Mouse (Mus musculus) lung, postnatal 10 days (tissue): ENCODE data around the gene Trappc2l.

ENCODE experiments used
- DNase-seq: peaks from one replicate; pipeline ENCODE4 v3.0.0; 2021

Gene Trappc2l

DNA sequence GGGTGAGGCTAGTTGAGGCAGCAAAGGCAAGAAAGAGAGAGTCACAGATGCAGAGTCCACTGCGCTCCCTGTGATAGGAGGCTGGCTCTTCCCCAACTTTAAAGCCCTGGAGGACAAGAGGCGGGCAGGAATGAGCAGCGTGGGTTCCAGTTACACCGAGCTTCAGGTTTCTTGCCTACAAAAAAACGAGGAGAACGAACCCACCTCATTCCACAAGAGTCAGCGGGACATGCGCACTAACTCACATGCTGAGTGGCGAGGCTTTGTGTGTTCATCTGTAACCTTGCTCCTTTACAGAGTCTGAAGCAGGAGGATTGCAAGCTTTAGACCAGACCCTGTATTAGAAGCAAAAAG lies 47.3 kb downstream of the Trappc2l start:
- no peak for DNase-seq

GRCm38 (mm10) chr8:122660022-122660421 lies 48.6 kb downstream of the Trappc2l start:
- no peak for DNase-seq

DNA sequence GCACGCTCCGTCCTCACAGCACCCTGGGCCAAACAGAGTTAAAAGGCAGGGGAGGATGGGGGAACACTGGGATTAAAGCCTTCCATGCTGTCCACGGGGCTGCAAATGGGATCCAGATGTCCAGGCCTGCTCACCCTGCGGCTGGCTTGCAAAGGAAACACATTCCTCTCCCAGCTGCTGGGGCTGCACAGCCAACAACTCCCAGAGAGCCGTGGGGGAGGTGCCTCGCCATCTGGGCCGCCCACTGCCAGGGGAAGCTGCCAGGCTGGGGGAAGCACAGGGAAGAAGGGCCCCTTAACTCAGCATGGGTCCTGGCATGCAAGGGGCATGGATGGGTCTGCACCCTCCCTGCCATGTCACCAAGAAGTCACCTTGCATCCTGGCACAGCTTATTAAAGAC lies 49.7 kb downstream of the Trappc2l start:
- DNase-seq = peak; percentile 92

- no peak for DNase-seq
Observed at GRCm38 (mm10) chr8:122661894-122662293, 50.5 kb downstream of the Trappc2l start.

DNA sequence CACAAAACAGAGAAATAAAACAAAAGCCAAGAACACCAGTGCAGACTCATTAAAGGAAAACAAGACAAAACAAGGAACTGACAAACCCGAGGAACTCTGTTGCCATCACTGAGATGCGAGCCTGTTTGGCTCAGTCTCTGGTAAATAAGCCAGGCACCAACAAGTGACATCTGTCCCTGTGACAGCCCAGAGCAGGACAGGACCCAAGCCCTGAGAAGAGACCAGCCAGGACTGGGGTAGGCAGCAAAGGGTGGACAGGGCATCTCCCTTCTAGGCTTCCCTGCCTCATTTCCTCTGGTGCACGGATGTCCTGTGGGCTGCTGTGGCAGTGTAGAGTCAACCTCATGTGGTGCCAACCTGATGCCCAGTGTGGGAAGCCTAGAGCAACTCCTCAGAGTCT lies 51.7 kb downstream of the Trappc2l start:
- no peak for DNase-seq

DNA sequence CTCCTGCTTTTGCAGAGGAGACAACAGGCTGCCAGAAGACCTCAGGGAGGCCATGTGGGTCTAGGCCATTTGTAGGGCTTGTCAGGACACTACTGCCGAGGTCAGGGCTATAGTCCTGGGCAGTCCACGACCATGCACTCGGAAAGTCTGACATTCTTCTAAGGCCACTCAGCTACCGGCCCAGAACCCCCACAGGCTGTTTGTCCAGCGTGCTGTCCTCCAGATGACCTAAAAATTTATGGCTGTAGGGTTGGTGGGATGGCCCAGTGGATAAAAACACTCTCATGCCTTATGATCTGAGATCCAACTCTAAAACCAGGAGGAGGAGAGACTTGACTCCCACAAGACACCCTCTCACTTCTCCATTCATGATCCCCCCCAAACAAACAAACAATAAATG lies 52.2 kb downstream of the Trappc2l start:
- no peak for DNase-seq

- DNase-seq = peak; percentile 80
Observed at GRCm38 (mm10) chr8:122665221-122665620, 53.8 kb downstream of the Trappc2l start.

DNA sequence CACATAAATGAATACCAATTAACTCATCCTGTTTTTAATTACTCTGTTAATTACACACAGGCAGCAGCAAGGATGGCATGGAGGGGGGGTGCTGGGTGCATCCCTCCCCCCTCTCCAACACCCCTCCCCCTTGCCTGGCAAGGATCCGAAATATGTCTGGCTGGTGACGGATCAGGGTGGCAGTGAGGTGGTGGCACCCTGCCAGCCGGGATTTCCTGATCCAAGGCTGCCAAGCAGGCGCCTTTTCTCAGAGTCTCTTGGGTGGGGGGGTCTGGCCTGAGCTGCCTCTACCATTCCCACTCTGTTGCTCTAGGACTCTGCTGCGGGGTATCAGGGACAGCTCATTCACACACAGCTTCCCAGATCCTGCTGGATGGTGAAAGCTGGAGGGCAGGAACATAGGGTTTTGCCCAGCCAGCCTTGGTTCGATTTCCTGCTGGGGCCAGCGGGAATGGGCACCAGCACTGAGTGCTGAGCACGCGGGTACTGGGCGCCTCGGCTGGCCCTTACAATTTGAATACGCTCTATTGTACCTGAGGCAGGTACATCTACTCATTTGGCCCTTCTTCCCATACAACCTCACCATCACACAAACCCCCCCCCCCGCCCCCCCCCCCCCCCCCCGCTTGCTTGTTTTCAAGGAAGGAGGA lies 54.4 kb downstream of the Trappc2l start:
- peak; percentile 91 for DNase-seq
